Mouse (Mus musculus) C2C12 (cell line): ENCODE measurements around the gene Mdc1. TPM values are rescaled to one million over a fixed set of nuclear protein-coding genes. Genes with fewer than 3 reads are reported as not detected.
A peak's percentile ranks its signal among the peaks of the same experiment; 100 is the strongest.

Experiments used
- H3K27me3 ChIP-seq: one replicate; pipeline ENCODE4 v1.6.1; 2011; ENCODE audit not compliant: control insufficient read depth, insufficient read depth, insufficient read length
- H3K36me3 ChIP-seq: one replicate; pipeline ENCODE4 v1.6.1; 2011; ENCODE audit not compliant: control insufficient read depth, insufficient read depth
- H3K4me3 ChIP-seq: one replicate; pipeline ENCODE4 v1.5.1; 2011; ENCODE audit warnings: mild to moderate bottlenecking, control low read depth; ENCODE audit not compliant: poor library complexity, insufficient read depth, severe bottlenecking
- H3K79me2 ChIP-seq: one replicate; pipeline ENCODE4 v1.6.1; 2011; ENCODE audit not compliant: control insufficient read depth, insufficient read depth
- H3K79me3 ChIP-seq: one replicate; pipeline ENCODE4 v1.6.1; 2011; ENCODE audit warnings: low read depth, control low read depth
- H3ac ChIP-seq: one replicate; pipeline ENCODE3; 2011; ENCODE audit warnings: low read depth; ENCODE audit not compliant: control insufficient read depth, insufficient read length
- CEBPB ChIP-seq: IDR thresholded peaks from one replicate; pipeline ENCODE4 v1.6.1; 2011; ENCODE audit warnings: low read depth, mild to moderate bottlenecking, control low read depth, moderate library complexity
- CTCF ChIP-seq: IDR thresholded peaks from one replicate; pipeline ENCODE4 v1.5.1; 2011; ENCODE audit not compliant: control insufficient read depth, insufficient read depth, insufficient read length
- FOSL1 ChIP-seq: IDR thresholded peaks from one replicate; pipeline ENCODE4 v1.8.0; 2011; ENCODE audit warnings: mild to moderate bottlenecking, low read length; ENCODE audit not compliant: poor library complexity, insufficient read depth, severe bottlenecking
- MAX ChIP-seq: IDR thresholded peaks from one replicate; pipeline ENCODE4 v1.6.1; 2011; ENCODE audit warnings: mild to moderate bottlenecking, control low read depth
- MYOD1 ChIP-seq: IDR thresholded peaks from one replicate; pipeline ENCODE4 v1.6.1; 2011; ENCODE audit warnings: low read depth; ENCODE audit not compliant: control insufficient read depth, insufficient read length
- MYOG ChIP-seq: IDR thresholded peaks from one replicate; pipeline ENCODE4 v1.6.1; 2011; ENCODE audit not compliant: control insufficient read depth, insufficient read length; ENCODE audit errors: extremely low read depth
- USF1 ChIP-seq: IDR thresholded peaks from one replicate; pipeline ENCODE4 v1.6.1; 2011; ENCODE audit warnings: low read depth, mild to moderate bottlenecking, control low read depth, moderate library complexity
- long read RNA-seq, 2 experiments: library from polyadenylated mRNA; unstranded; transcript quantifications; one replicate each; pipeline ENCODE4 v2.0.0; 2019 to 2020
- polyA plus RNA-seq: library from polyadenylated mRNA; unstranded; fragments of >200 nt; fragmentation: generic; extraction: Trizol; gene quantifications from one replicate; pipeline ENCODE4 v1.2.1, GENCODE M21; 2012; ENCODE audit warnings: missing spikeins

The Mdc1 gene
- polyA plus RNA-seq = 16.6 TPM
- long read RNA-seq, experiment 1, partial matches to known transcripts = 0 of 3 reads
- long read RNA-seq, experiment 1, other reads (novel, unspliced or antisense) = 3 of 3 reads
- long read RNA-seq, experiment 2, partial matches to known transcripts = 4 of 6 reads
- long read RNA-seq, experiment 2, other reads (novel, unspliced or antisense) = 2 of 6 reads

- Histone ChIP-seq H3K79me2 (peaks cover 44% of the 10 kb centered on the region), H3K27me3 (no peaks in the 10 kb centered on the region), H3ac (peak within 1 kb of the TSS; percentile 57), H3K79me3 (peaks cover 22% of the 10 kb centered on the region), H3K36me3 (peaks cover 19% of the 10 kb centered on the region), H3K4me3 (peak within 1 kb of the TSS; percentile 44)
- TF ChIP-seq MAX (peak; percentile 52), USF1 (no peak), CTCF (no peak), FOSL1 (no peak), CEBPB (peak; percentile 35), MYOD1 (peak; percentile 4), MYOG (no peak)
These were observed at the start of gene Mdc1 for GRCm38 (mm10) chr17:35841076-35841950. TSS of gene Mdc1 (plus strand) at chr17:35841515.

- TF ChIP-seq MYOD1 (no peak), MYOG (no peak), CEBPB (no peak), CTCF (no peak), FOSL1 (no peak), USF1 (no peak), MAX (no peak)
- Histone ChIP-seq H3K79me2 (no peaks in the 10 kb centered on the region), H3ac (no peak overlapping the region), H3K79me3 (no peaks in the 10 kb centered on the region), H3K36me3 (no peaks in the 10 kb centered on the region), H3K27me3 (no peaks in the 10 kb centered on the region), H3K4me3 (no peak overlapping the region)
These were observed 48.5 kb upstream of the Mdc1 start for GRCm38 (mm10) chr17:35792837-35793236.

- TF ChIP-seq USF1 = no peak
- no peak for TF ChIP-seq MYOD1
- no peak for TF ChIP-seq MYOG
- no peak for TF ChIP-seq CEBPB
- no peak for TF ChIP-seq FOSL1
- no peak for TF ChIP-seq MAX
- TF ChIP-seq CTCF = no peak
- Histone ChIP-seq H3K79me3 (no peaks in the 10 kb centered on the region), H3K79me2 (no peaks in the 10 kb centered on the region), H3K27me3 (no peaks in the 10 kb centered on the region), H3K4me3 (no peak overlapping the region), H3K36me3 (no peaks in the 10 kb centered on the region), H3ac (no peak overlapping the region)
These were observed 46.2 kb upstream of the Mdc1 start for GRCm38 (mm10) chr17:35795099-35795498.

GRCm38 (mm10) chr17:35795656-35796055 lies 45.7 kb upstream of the Mdc1 start:
- peak; percentile 16 for TF ChIP-seq CEBPB
- no peak for TF ChIP-seq MYOG
- H3K79me2 ChIP-seq = no peaks in the 10 kb centered on the region
- no peaks in the 10 kb centered on the region for H3K79me3 ChIP-seq
- no peaks in the 10 kb centered on the region for H3K27me3 ChIP-seq
- no peaks in the 10 kb centered on the region for H3K36me3 ChIP-seq
- no peak overlapping the region for H3ac ChIP-seq
- no peak overlapping the region for H3K4me3 ChIP-seq

- Histone ChIP-seq H3K4me3 (no peak overlapping the region), H3K79me2 (no peaks in the 10 kb centered on the region), H3K27me3 (no peaks in the 10 kb centered on the region), H3ac (no peak overlapping the region), H3K36me3 (no peaks in the 10 kb centered on the region), H3K79me3 (no peaks in the 10 kb centered on the region)
- TF ChIP-seq MYOD1 (no peak), FOSL1 (no peak), USF1 (no peak), MAX (no peak), CTCF (no peak), MYOG (no peak), CEBPB (no peak)
These were observed 44.5 kb upstream of the Mdc1 start for GRCm38 (mm10) chr17:35796835-35797234.
